Mouse (Mus musculus) ovary, postnatal 10 days (tissue): ENCODE data around the gene Wnt5b.
"Not testable (repeated sequence)": the region's sequence is repeated elsewhere in the genome, so short reads cannot be mapped to it uniquely, and the experiment has no call there.

ENCODE experiments used
- DNase-seq: peaks from one replicate; pipeline ENCODE4 v3.0.0; 2022; ENCODE audit warnings: low spot score

Wnt5b gene

DNA sequence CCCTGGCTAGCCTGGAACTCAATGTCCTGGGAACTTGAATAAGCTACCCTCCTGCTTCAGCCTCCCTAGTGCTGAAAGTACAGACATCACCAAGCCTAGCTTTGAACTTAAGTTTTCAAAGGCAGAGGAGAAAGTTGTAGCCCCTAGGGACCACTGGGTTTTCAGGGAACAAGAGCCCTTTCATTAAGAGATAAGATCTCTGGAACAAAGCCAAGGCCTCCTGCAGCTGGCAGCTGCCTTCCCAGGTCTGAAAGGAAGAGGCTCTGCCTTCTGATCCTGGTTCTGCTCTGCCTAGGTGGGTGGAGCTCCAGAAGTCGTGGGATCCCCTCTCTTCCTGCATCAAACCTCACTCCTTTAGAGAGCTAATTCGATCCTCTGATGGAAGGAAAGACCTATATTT is 58.7 kb downstream of the Wnt5b start:
- no peak for DNase-seq

DNA sequence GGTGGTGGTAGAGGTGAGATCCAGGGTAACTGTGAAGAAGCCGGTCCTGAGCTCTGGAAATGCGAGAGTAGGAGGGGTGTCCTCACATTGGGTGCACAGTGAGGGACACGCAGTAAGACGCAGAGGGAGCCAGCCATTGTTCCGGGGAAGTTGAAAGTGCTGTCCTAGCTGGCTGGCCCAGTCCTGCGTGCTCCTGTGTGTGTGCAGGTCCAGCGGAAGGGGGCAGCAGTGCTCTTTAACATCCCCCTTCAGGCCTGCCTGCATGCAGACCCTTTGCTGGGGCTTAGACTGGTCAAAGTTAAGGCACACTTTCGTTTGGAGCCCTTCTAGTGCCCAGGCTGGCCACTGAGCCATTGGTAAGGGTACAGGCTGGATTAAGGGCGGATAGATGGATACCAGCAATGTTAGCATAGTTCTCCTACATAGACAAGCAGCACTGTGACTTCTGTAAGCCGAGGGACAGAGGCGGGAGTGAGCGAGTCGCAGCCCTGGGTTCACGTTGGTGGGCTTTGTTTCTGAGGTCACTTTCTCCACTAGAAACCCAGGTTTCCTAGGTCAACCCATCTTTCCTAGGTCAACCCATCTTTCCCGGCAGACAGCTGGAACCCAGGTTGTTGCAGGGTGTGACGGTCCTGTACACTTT is 61.1 kb downstream of the Wnt5b start:
- no peak for DNase-seq

DNA sequence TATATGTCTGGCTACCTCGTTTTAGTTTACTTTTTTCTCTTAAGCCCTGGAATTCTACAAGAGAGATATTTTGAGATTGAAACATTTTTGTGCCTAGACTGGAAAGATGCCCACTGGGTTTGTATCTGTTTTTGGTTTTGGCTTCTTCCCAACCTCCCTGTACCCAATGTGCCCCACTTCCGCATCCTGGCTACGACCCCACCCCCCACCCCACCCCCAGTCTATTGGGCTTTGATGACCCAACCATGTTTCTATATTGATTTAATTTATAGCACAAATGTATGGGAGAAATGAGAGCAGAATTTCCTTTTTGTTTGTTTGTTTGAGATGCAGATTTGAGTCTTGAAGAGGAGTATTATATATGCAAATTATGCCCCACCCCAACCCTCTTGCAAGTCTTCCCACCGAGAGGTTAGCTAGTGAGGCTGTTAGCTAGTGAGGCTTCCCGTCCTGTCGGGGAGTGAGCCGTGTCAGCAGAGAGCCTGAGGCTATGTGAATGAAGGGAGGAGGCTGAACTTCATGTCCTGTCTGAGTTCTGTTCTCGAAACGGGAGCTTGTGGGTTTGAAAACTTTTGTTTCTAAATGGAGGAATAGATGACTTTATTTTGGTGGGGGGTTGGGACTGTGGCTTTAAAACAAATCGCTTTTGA is 62.3 kb downstream of the Wnt5b start:
- DNase-seq = not testable (repeated sequence)

DNA sequence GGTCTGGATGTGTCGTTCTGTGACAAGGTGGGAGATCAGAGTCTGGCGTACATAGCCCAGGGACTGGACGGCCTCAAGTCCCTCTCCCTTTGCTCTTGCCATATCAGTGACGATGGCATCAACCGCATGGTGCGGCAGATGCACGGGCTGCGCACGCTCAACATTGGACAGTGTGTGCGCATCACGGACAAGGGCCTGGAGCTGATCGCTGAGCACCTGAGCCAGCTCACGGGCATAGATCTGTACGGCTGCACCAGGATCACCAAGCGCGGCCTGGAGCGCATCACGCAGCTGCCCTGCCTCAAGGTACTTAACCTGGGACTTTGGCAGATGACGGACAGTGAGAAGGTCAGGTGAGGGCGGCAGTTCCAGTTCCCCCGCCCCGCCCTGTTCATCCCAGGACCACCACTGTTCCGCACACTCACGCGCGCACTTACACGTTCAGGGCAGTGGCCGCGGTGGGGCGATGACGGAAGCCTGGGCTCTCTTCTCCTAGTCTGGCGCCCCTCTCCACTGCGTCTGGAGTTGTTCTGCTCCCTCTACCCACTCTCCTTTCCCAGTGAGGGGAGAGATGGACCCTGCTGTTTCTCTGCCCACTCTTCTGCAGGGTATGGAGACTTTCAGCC is 63.3 kb downstream of the Wnt5b start:
- no peak for DNase-seq

DNA sequence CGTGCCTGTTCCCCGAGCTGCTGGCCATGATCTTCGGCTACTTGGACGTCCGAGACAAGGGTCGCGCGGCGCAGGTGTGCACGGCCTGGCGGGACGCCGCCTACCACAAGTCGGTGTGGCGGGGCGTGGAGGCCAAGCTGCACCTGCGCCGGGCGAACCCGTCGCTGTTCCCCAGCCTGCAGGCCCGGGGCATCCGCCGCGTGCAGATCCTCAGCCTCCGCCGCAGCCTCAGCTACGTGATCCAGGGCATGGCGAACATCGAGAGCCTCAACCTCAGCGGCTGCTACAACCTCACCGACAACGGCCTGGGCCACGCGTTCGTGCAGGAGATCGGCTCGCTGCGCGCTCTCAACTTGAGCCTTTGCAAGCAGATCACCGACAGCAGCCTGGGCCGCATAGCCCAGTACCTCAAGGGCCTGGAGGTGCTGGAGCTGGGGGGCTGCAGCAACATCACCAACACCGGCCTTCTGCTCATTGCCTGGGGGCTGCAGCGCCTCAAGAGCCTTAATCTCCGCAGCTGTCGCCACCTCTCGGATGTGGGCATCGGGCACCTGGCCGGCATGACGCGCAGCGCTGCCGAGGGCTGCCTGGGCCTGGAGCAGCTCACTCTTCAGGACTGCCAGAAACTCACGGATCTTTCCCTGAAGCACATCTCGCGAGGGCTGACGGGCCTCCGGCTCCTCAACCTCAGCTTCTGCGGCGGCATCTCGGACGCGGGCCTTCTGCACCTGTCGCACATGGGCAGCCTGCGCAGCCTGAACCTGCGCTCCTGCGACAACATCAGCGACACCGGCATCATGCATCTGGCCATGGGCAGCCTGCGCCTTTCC is 64.1 kb downstream of the Wnt5b start:
- peak; percentile 39 for DNase-seq

DNA sequence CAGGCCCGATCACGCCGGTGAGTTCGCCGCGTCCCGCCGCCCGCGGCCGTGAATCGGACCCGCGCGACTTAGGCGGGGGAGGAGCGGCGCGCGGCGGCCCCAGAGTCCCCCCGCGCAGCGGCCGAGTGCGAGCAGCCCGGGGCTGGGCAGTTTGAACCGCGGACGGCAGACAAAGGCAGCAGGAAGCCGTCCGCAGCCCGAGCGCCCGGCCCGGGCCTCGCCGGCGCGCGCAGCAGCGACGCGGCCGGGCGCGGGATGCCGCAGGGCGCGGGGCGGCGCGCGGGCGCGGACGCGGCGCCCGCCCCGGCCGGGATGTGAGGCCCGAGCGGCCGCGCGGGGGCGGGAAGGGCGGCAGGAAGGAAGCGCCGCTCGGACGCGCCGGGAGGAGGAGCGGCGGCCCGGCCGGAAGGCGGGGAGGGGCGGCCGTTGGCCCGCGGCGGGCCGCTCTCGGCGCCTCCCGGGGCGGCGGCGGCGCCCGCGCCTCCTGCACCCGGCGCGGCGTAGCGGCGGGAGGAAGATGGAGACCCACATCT is 64.7 kb downstream of the Wnt5b start, which contains the start of gene Fbxl14:
TSS of gene Fbxl14 (plus strand) at position 326 of the 533 bp plus-strand sequence.
- no peak for DNase-seq

DNA sequence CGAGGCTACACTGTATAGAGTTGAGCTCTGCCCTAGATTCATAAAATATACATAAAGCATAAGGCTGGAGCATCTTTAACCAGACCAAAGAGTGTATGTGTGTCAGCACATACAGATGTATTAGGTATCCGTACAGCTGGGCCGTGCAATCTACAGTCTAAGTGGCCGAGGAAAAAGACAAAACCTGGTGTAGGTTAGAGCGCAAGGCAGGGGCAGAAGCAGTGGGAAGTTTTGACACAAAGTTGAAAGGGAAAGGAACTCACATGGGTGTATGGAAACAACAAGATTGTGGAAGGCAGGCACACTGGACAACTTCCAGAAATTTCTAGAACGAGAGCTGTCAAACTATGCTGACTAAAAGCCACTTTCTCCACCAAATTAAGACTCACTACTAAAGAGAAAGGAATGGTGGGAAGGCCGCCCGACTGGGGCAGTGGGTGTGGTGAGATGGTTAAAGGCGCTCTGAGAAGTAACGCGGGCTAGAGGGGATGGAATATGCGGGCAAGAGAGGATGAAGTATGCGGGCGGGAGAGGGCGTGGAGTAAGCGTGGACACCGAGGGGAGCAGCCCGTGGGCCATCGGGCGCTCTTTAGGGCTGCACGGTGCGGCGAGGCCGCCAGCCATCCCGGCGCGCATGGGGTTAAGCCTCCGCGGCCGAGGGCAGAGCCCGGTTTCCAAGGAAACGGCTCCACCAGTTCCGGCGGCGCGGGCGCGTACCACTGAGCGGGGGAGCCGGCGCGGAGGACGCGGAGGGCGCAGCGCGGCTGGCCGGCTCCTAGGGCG is 65.4 kb downstream of the Wnt5b start:
- DNase-seq = peak; percentile 84

DNA sequence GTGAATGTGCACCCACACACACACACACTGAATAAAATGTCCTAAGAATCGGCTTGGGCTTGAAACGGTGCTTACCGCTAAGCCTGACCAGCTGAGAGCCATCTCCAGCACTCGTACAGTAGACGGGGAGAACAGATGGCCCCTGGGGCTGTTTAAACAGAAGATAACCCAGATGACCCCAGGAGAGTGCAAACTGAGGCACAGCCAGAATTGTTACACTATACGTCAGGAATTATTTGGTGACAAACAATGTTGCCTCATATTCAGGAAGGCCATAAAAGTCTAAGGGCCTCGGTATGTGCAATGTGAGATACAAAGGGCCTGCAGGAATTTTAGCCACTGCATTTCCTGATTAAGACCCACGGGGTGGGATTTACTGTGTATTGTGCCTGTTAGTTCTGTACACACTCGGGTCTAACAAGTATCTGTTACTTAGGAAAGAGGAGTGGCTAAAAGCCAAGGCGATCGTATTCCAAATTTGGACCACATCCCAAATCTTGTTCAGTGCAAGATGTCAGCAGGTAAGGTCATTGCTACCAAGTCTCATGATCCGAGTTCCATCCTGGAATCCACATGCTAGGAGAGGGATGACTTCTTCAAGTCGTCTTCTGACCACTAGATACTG is 66.3 kb downstream of the Wnt5b start:
- no peak for DNase-seq

DNA sequence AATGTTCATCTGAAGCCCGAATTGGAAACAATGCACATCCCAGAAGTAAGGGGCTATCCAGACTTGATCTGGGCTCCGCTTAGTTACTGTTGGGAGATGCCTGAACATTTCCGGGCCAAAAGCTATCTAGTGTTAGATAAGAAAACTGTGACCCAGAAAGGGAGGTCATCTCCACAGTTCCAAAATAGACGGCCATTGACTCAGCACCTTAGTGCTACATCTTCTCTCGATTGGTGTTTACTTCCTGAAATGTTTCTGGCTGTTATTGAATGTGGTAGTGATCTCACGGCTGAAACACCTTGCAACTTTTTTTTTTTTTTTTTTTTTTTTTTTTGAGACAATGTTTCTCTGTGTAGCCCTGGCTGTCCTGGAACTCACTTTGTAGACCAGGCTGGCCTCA is 68.2 kb downstream of the Wnt5b start:
- no peak for DNase-seq

DNA sequence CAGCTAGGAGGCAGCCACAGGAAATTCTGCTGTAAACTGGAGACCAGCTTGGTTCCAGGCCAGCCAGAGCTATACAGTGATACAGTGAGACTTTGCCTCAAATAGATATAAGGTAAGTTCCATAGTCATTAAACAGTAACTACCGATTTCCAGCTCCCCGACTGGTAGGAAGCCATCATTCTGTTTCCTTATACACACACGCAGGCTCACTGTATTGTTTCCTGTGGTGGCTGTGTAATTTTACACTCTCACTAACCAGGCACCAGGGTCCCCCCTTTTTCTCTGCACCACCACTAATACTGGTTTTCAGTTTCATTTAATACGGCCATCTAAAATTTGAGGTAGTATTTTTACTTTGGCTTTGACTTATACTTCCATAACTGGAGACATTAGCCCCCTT is 70.2 kb downstream of the Wnt5b start:
- no peak for DNase-seq

DNA sequence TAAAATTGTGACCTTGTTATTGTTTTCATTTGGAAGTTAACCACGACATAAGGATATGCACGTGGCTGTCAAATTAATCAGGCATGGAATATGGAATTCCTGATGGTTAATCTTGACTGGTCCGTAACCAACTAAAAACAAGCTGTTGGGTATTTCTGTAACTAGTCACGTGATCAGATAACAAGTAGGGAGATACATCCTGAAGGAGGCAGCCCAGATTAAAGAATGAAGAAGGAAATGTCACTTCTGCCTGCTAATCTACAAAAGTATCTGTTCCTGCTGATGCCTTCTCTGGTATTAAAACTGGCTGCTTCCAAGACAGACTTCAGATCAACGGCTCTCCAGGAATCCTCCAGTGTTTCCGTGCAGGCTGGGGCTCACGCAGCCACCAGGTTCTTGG is 70.7 kb downstream of the Wnt5b start:
- DNase-seq = no peak

DNA sequence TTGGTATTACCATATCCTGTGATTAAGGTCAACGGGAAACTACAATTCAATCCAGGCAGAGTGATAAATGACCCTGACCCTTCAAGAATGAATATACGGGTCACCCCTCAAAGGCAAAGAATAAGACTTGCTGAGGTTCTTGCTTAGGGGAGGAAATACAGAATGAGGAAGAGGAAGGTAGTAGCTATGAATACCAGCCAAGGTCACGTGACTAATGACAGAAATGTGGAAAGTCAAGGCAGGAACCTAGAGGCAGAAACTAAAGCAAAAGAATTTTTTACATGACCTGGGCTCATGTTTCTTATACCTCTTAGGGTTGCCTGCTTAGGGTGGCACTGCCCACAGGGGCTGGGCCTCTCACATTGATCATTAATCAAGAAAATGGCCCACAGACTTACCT is 71.4 kb downstream of the Wnt5b start:
- DNase-seq = no peak

DNA sequence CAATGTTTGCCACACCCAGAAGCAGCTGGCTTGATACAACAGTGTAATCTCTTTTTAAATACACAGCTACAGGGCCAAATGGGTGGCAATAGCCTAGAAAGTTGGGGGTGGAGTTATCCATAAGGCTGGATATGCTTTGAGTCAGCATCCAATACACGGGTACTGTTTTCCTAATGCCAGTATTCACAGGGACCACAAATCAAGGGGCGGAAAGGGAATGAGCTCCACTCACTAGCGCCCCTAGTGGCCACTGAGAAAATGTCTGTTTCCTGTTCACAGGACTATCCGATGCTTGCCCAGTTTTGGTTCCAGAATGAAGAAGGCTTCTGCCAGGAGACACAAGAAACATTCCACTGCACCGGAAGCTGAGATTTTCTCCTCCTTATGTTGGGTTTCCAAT is 72.0 kb downstream of the Wnt5b start:
- no peak for DNase-seq

DNA sequence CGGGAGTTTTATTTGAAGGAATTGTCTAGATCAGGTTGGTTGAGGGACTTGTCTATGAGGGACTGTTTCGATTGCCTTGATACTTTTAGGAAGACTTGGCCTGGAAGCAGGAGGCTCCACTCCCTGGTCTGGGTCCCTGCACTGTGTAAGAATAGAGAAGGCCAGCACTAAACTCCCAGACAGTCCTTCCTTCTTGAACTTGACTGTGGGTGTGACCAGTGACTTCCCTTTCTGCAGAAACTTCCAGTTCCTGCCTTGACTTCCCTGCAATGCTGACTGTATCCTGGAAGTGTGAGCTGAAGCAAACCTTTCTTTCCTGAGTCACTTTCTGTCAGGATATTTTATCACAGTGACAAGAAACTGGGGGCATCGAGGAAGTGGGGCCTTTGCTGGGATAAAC is 73.4 kb downstream of the Wnt5b start:
- no peak for DNase-seq

DNA sequence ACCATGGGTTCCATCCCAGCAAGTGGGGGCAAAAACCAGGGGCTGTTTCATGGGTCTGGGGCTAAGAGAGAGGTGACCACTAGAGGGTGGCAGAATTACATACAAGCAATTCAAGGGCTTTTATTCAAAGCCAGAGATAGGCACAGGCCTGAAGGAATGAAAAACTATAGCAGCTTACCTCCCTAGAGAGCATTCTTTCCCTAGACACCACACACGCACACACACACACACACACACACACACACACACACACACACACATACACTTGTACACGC is 76.4 kb downstream of the Wnt5b start:
- DNase-seq = no peak

DNA sequence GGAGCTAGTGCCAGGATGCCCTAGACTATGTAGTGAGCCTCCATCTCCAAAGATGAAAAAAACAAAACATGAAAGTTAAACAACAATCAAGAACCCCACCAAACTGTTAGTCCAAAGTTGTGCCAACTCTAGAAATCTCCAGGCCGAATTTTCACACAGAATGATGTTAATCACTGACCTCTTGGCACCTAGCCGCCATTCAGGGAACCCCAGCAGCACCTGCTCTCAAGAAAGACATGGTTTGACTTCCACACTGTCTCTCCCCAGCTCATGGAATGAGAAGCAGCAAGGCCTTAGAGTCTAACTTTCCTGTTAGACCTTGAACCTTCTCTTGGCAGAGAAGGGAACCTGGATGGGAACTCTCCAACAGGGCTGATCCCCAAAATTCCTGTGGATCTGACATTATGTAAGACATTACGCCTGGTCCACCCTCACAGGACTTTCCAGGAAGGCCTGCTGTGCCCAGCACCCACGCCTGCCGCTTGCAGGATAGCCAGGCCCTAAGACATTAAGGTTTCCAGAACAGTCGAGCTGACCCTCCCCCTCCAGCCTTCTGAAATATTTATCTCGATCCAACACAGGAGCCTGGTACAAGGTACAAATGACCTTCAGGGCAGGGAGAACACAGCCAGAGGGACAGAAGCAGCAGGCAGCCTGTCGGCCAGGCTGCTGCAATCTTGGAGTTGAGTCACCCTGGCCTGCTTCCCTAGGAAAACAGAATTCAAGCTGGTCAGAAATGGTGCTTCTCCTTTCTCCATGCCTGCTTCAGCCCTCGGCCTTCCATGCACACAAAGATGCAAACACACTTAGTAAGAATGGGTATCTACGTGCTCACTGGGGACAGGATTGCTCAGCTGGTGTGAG is 77.0 kb downstream of the Wnt5b start:
- DNase-seq = no peak

DNA sequence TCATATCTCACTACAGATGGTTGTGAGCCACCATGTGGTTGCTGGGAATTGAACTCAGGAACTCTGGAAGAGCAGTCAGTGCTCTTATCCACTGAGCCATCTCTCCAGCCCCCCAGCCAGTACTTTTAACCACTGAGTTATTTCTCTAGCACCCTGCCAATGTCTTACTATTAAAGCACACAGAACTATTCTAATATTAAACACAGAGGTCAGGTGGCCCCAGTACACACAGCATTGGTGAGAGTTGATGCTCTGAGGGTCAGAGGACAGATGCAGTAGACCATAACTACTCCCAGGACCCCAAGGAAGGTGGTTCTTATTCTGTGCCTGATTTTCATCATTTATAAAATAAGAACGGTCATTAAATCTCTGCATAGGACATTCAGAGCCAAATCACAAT is 78.0 kb downstream of the Wnt5b start:
- no peak for DNase-seq

DNA sequence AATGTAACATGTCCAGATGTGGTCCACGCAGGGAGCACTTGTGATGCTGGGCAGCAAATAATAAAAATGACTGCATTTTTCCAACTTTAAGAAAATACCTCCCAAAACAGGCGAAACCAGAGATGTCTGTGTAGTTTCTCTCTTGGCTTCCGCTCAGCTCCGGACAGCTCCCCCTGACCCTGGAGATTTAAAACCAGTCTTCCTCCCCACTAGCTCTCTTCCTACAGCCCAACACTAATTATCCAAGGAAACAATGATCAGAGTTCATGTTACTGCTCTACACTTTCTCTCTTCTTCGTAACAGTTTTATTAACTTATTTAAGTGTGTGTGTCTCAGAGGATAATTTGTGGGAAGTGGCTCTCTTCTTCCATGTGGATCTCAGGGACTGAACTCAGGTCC is 83.8 kb downstream of the Wnt5b start:
- no peak for DNase-seq

DNA sequence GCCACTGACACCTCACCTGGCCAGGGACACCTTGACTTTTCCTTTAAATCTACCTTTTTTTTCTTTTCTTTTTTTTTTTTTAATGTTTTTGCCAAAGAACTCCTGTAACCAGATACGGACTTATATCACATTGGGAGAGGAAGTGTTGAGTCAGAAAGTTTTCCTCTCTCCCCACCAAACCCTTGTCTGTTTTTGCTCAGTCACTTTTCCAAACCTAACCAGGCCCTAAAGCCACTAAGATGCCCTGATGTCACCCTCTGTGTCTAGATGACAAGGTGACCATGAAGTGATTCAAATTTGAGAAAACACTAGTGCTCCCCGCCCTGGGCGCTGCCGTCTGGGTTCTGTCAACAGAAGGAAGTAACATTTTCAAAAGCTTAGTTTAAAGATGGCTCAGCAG is 85.1 kb downstream of the Wnt5b start:
- no peak for DNase-seq

DNA sequence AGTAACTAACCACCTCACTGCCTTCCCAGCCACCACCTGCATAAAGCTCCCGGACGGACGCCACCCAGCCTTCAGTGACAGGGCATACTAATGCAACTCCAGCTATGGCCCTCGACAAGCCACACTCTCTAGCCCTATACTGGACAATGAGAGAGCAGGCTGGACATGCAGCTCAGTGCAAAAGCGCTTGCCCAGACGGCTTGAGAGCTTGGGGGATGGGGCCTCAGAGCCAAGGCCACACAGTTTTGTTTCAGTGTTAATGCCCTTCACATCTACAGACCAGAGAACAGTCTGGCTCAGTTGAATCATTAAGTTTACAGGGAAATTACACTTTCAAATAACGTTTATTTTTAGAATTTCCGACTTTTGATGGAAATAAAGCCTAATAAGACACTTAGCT is 86.0 kb downstream of the Wnt5b start:
- no peak for DNase-seq
